Mouse (Mus musculus) C2C12 (cell line): ENCODE data around the gene Zfp58.

Source experiments
- CTCF ChIP-seq: IDR thresholded peaks from one replicate; pipeline ENCODE4 v1.5.1; 2011; ENCODE audit not compliant: control insufficient read depth, insufficient read depth, insufficient read length
- USF1 ChIP-seq: IDR thresholded peaks from one replicate; pipeline ENCODE4 v1.6.1; 2011; ENCODE audit warnings: low read depth, mild to moderate bottlenecking, control low read depth, moderate library complexity

DNA sequence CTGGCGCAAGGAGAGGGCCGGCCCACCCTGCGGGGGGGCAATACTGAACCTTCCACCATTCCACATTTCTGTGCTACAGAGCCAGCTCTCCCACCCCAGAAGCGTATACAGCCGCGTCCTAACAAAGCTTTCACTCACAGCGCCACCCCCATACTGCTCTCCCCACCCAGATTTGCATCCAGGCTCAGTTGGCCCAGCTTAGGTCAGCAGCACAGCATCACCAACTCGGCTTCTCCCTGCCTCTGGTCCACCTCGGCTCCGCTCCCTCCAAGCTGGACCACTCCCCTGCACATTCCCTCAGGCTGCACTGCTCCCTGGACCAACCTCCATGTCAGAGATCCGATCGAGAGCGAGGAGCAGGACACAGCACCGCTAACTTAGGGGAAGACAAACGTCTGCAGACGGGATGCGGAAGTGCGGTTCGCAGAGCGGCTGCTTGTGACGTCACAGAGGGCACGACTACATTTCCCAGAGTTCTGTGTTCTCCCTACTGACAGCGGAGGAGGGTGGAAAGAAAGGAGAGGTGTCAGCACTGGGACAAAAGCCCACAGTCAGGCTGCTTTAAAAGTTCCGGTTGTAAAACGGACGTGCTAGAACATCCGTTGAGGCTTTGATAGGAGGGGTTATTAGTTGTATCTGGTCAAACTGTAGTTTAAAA lies 25.5 kb upstream of the Zfp58 start, which contains the start of the genes Gm26965 and Zfp87:
- TF ChIP-seq CTCF (no peak), USF1 (no peak)
